11 mouse cellular contexts compared by ENCODE assay signal in genomic region chr14:121153260-121153659, GRCm38 (mm10).
DNase-seq lines count a peak whose midpoint lies in the region; ATAC-seq lines count a peak whose summit lies in the region.
"Had no signal": no experiment of that assay in that cellular context is flagged by ENCODE, and none has a peak within 500 bp of the region (broad histone marks: within the 10 kb centered on the region; RNA-seq: fewer than 3 reads in every experiment).

No protein-coding gene starts in this region.

- ATAC-seq in frontal cortex, adult (ENCODE audit: low TSS enrichment): peak; percentile 20; the same call in 1 of the 2 replicates
- no peak for ATAC-seq in granulocyte monocyte progenitor cell, adult 5-6 weeks (replicated peaks; ENCODE audit: poor library complexity, severe bottlenecking)

- WGBS in limb, embryonic 10.5 days: 66% methylated on average over 7 of the region's 7 CpGs

- H3K36me3 ChIP-seq in limb, embryonic 10.5 days: peaks cover 22% of the 10 kb centered on the region
- H3K36me3 ChIP-seq: G1E had no signal

- no peak for DNase-seq in frontal cortex, postnatal 14 days (ENCODE audit: low spot score in 2 of 2)
- peak; percentile 42 for DNase-seq in retina, postnatal 1 day
- no peak for DNase-seq in retina, embryonic 14.5 days (ENCODE audit: low spot score)
- no peak for DNase-seq in limb, embryonic 10.5 days (ENCODE audit: low spot score)
- no peak for DNase-seq in right cerebral cortex, adult 2 months (ENCODE audit: low spot score in 2 of 2)
- no peak for DNase-seq in lung, postnatal 25 days (ENCODE audit: low spot score)
- DNase-seq: liver; lung, postnatal 4 days had no signal

- no peaks in the 10 kb centered on the region for H3K27me3 ChIP-seq in limb, embryonic 10.5 days (ENCODE audit: low read depth, poor library complexity, severe bottlenecking)

- H3K27ac ChIP-seq in limb, embryonic 10.5 days: peak overlapping the region; percentile 42; the same call in 1 of the 2 replicates

- peaks cover 50% of the 10 kb centered on the region for H3K4me1 ChIP-seq in limb, embryonic 10.5 days

- H3K9me3 ChIP-seq in limb, embryonic 10.5 days (replicated peaks): no peaks in the 10 kb centered on the region

- no peak overlapping the region for H3K4me3 ChIP-seq in limb, embryonic 10.5 days
